Mouse (Mus musculus) layer of hippocampus, adult 8-10 months (tissue): ENCODE measurements around the gene Gm4791. TPM values are rescaled to one million over a fixed set of nuclear protein-coding genes. Genes with fewer than 3 reads are reported as not detected.

Source experiments
- DNase-seq, 2 experiments: peaks; one replicate each; pipeline ENCODE4 v3.0.0; 2022; ENCODE audit warnings: low spot score in 2 of 2
- total RNA-seq, 4 experiments: library from RNA; stranded (reverse); gene quantifications; 2 replicates each; pipeline ENCODE4 v1.2.4; 2022

Gm4791 gene
- not detected for total RNA-seq

GRCm38 (mm10) chr9:46998338-46998791 lies at the start of gene Gm4791:
Gene Gm4791 (plus strand): TSS chr9:46998741.
- DNase-seq: no peak

GRCm38 (mm10) chr9:46956286-46956685 lies 42.3 kb upstream of the Gm4791 start:
- DNase-seq: peak in 1 of 2 experiments; percentile 53

GRCm38 (mm10) chr9:46957420-46957950 lies 41.1 kb upstream of the Gm4791 start:
- no peak for DNase-seq

- no peak for DNase-seq
These were observed 32.5 kb upstream of the Gm4791 start for GRCm38 (mm10) chr9:46966028-46966427.

GRCm38 (mm10) chr9:46968970-46969369 lies 29.6 kb upstream of the Gm4791 start:
- DNase-seq: no peak

GRCm38 (mm10) chr9:46969406-46969805 lies 29.1 kb upstream of the Gm4791 start:
- DNase-seq: no peak

- DNase-seq: no peak
These were observed 19.7 kb upstream of the Gm4791 start for GRCm38 (mm10) chr9:46978806-46979205.

- DNase-seq: no peak
These were observed 18.4 kb upstream of the Gm4791 start for GRCm38 (mm10) chr9:46980111-46980510.

- DNase-seq: no peak
These were observed 15.1 kb upstream of the Gm4791 start for GRCm38 (mm10) chr9:46983471-46983870.

- DNase-seq: no peak
These were observed 43.0 kb downstream of the Gm4791 start for GRCm38 (mm10) chr9:47041569-47041968.
